Mouse (Mus musculus): ENCODE measurements around the gene Traf3ip2. TPM values are rescaled to one million over a fixed set of nuclear protein-coding genes. Genes with fewer than 3 reads are reported as not detected.

Traf3ip2 gene
- polyA plus RNA-seq, 1 experiment from 2014 or later = 12.9 TPM

DNA sequence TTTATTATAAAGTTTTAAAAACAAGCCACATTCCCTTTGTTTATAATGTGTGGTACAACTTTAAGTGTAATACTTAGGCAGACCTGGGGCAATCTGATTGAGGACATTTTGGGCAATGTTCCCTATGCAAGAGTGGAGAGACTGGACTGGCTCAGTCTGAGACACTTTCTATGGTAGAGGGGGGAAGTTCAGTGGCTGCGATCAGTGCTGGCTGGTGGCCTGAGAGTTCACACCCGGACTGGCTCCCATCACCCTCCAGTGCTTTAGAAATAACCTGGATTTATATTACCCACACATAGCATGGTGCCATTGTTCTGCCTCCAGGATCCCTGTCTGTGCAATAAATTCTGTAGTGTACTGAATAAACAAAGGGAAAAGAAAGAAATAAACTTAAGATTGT, 603 bp upstream of the Traf3ip2 start:
- Histone ChIP-seq H3K27me3 (replicated peaks; ENCODE audit: control insufficient read depth, insufficient read depth, low read length) (no peaks in the 10 kb centered on the region), H3K36me3 (ENCODE audit: control insufficient read depth, insufficient read depth, low read length) (no peaks in the 10 kb centered on the region), H3K4me2 (ENCODE audit: low read depth, low read length) (0 out of 2 replicates have a peak overlapping the region, but pooled peaks have one; percentile 68), H3K4me1 (ENCODE audit: control insufficient read depth, insufficient read depth, low read length) (peaks cover 36% of the 10 kb centered on the region), H3K27ac (replicated peaks; ENCODE audit: low read depth, low read length) (peak overlapping the region; percentile 96), H3K9me3 (ENCODE audit: control insufficient read depth, low read length) (0 out of 2 replicates have a peak, but pooled peaks cover 5% of the 10 kb centered on the region), H3K4me3 (ENCODE audit: low read depth, low read length) (no peak overlapping the region), H3K9ac (ENCODE audit: low read depth, low read length) (no peak overlapping the region)
- ATAC-seq (ENCODE audit: low read depth) (no peak), DNase-seq (ENCODE audit: low spot score) (no peak)
- 73% methylated on average over 2 of the region's 2 CpGs for WGBS

GRCm38 (mm10) chr10:39612989-39613831, 476 bp downstream of the Traf3ip2 start:
- DNase-seq (ENCODE audit: low spot score) (peak; percentile 87), ATAC-seq (ENCODE audit: low read depth) (peak; percentile 75)
- H3K9ac ChIP-seq (ENCODE audit: low read depth, low read length) = peak overlapping the region; percentile 76
- H3K4me3 ChIP-seq (ENCODE audit: low read depth, low read length) = peak overlapping the region; percentile 43
- H3K36me3 ChIP-seq (ENCODE audit: control insufficient read depth, insufficient read depth, low read length) = no peaks in the 10 kb centered on the region
- H3K27me3 ChIP-seq (replicated peaks; ENCODE audit: control insufficient read depth, insufficient read depth, low read length) = no peaks in the 10 kb centered on the region
- 0 out of 2 replicates have a peak, but pooled peaks cover 3% of the 10 kb centered on the region for H3K9me3 ChIP-seq (ENCODE audit: control insufficient read depth, low read length)
- peak overlapping the region; percentile 96 for H3K27ac ChIP-seq (replicated peaks; ENCODE audit: low read depth, low read length)
- peaks cover 36% of the 10 kb centered on the region for H3K4me1 ChIP-seq (ENCODE audit: control insufficient read depth, insufficient read depth, low read length)
- 4% methylated on average over 25 of the region's 26 CpGs for WGBS
- H3K4me2 ChIP-seq (ENCODE audit: low read depth, low read length) = peak overlapping the region; percentile 68

DNA sequence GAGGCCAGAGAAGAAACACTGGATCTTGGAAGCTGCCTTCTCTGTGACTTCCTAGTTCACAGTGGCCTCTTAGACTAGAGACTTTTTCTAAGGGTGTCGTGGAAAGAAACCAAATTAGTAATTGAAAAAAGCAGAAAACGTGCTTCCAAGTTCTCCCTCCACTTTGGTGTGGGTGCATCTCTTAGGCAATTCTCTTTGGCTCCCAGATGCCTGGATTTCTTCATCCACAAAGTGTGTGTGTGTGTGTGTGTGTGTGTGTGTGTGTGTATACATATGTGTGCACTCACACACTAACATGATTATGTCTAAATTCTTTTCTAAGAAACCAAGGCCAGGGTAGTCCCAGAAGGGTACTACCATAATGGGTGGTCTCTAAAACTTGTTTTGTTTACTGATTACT, 1.2 kb downstream of the Traf3ip2 start:
- 12% methylated on average over 2 of the region's 2 CpGs for WGBS
- Histone ChIP-seq H3K36me3 (ENCODE audit: control insufficient read depth, insufficient read depth, low read length) (no peaks in the 10 kb centered on the region), H3K4me1 (ENCODE audit: control insufficient read depth, insufficient read depth, low read length) (peaks cover 36% of the 10 kb centered on the region), H3K4me3 (ENCODE audit: low read depth, low read length) (peak overlapping the region; percentile 43), H3K27me3 (replicated peaks; ENCODE audit: control insufficient read depth, insufficient read depth, low read length) (no peaks in the 10 kb centered on the region), H3K9me3 (ENCODE audit: control insufficient read depth, low read length) (no peaks in the 10 kb centered on the region), H3K9ac (ENCODE audit: low read depth, low read length) (peak overlapping the region; percentile 76), H3K27ac (replicated peaks; ENCODE audit: low read depth, low read length) (peak overlapping the region; percentile 96), H3K4me2 (ENCODE audit: low read depth, low read length) (peak overlapping the region; percentile 68)
- peak; percentile 76 for DNase-seq (ENCODE audit: low spot score)
- ATAC-seq (ENCODE audit: low read depth) = 0 out of 2 replicates have a peak, but pooled peaks have one; percentile 9

DNA sequence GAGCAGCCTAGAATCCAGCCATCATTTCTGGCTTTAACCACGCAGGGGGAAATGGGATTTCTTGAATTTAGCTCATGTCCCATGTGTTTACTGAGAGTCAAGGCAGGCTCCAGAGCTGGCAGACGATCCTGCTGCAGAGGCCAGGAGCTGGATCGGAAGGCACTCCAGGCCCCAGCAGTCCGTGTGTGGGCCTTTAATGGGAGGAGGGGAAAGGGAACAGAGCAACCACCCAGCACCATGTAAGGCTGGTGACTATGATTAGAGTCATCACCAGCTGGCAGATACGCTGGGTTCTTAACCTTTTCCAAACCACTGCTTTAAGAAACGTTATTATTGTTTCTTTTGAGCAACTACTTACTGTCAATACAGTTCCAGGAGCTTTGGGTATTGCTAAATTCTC, 1.9 kb downstream of the Traf3ip2 start:
- H3K36me3 ChIP-seq (ENCODE audit: control insufficient read depth, insufficient read depth, low read length) = no peaks in the 10 kb centered on the region
- peak; percentile 92 for DNase-seq (ENCODE audit: low spot score)
- H3K4me1 ChIP-seq (ENCODE audit: control insufficient read depth, insufficient read depth, low read length) = peaks cover 36% of the 10 kb centered on the region
- H3K27ac ChIP-seq (replicated peaks; ENCODE audit: low read depth, low read length) = peak overlapping the region; percentile 96
- peak overlapping the region; percentile 68 for H3K4me2 ChIP-seq (ENCODE audit: low read depth, low read length)
- H3K4me3 ChIP-seq (ENCODE audit: low read depth, low read length) = no peak overlapping the region
- H3K9me3 ChIP-seq (ENCODE audit: control insufficient read depth, low read length) = no peaks in the 10 kb centered on the region
- H3K27me3 ChIP-seq (replicated peaks; ENCODE audit: control insufficient read depth, insufficient read depth, low read length) = no peaks in the 10 kb centered on the region
- peak overlapping the region; percentile 76 for H3K9ac ChIP-seq (ENCODE audit: low read depth, low read length)
- WGBS = 8% methylated on average over 6 of the region's 6 CpGs
- ATAC-seq (ENCODE audit: low read depth) = peak; percentile 68

DNA sequence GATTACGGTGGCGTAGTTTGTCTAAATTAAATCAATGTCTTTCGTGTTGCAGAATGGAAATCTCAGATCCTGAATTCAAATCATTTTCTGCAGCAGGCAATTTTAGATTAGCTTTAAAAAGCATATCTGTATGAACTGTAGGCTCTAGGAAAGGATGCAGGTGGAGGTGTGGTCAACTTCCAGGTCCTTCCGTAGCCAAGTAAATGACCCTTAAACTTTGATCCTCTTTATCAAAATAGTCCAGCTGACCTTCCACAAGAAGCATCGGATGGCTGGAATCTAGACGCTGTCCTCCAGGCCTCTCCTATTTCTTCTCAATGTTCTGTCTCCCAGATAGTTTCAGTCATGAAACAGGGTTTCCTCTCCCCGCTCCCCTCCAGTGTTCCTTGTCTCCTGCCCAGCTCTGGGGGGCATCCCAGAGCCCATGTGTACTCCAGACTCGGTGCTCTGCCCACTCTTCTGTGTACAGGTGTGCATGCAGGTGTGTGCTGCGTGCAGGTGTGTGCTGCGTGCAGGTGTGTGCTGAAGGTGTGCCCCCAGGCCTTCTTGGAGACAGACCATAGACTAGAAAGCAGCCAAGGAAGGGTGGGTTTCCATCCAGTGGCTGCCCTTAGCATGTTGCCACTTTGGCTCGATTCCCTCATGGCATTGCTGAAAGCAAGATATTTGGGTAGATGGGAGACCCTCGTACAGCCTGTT, 2.9 kb downstream of the Traf3ip2 start:
- DNase-seq (ENCODE audit: low spot score) = no peak
- 81% methylated on average over 12 of the region's 12 CpGs for WGBS
- H3K4me1 ChIP-seq (ENCODE audit: control insufficient read depth, insufficient read depth, low read length) = peaks cover 36% of the 10 kb centered on the region
- ATAC-seq (ENCODE audit: low read depth) = no peak
- H3K9me3 ChIP-seq (ENCODE audit: control insufficient read depth, low read length) = no peaks in the 10 kb centered on the region
- H3K4me3 ChIP-seq (ENCODE audit: low read depth, low read length) = no peak overlapping the region
- H3K36me3 ChIP-seq (ENCODE audit: control insufficient read depth, insufficient read depth, low read length) = no peaks in the 10 kb centered on the region
- H3K9ac ChIP-seq (ENCODE audit: low read depth, low read length) = peak overlapping the region; percentile 76
- H3K4me2 ChIP-seq (ENCODE audit: low read depth, low read length) = peak overlapping the region; percentile 68; the same call in 1 of the 2 replicates
- peak overlapping the region; percentile 96; the same call in 1 of the 2 replicates for H3K27ac ChIP-seq (replicated peaks; ENCODE audit: low read depth, low read length)
- H3K27me3 ChIP-seq (replicated peaks; ENCODE audit: control insufficient read depth, insufficient read depth, low read length) = no peaks in the 10 kb centered on the region

DNA sequence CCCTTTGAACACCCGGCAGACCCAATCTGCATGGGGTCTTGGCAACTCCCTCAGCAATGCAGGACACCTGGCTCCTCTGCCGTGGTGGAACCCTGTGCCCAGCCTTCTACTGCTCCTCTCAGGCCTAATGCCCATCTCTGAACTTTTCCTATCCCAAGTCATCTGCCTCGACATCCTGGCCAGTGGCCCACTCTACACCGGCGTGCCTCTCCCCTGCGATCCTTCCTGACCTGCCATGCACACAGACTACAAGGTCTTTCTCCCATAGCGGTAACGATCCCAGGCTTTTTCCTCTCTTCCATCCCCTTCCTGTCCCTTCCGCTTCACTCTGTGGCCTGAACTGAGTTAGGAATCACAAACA, 3.5 kb downstream of the Traf3ip2 start:
- peaks cover 35% of the 10 kb centered on the region for H3K4me1 ChIP-seq (ENCODE audit: control insufficient read depth, insufficient read depth, low read length)
- ATAC-seq (ENCODE audit: low read depth) = no peak
- H3K9me3 ChIP-seq (ENCODE audit: control insufficient read depth, low read length) = no peaks in the 10 kb centered on the region
- 74% methylated on average over 9 of the region's 9 CpGs for WGBS
- no peak overlapping the region for H3K4me2 ChIP-seq (ENCODE audit: low read depth, low read length)
- H3K4me3 ChIP-seq (ENCODE audit: low read depth, low read length) = no peak overlapping the region
- H3K27ac ChIP-seq (replicated peaks; ENCODE audit: low read depth, low read length) = 0 out of 2 replicates have a peak overlapping the region, but pooled peaks have one; percentile 2
- DNase-seq (ENCODE audit: low spot score) = no peak
- no peaks in the 10 kb centered on the region for H3K27me3 ChIP-seq (replicated peaks; ENCODE audit: control insufficient read depth, insufficient read depth, low read length)
- peaks cover 3% of the 10 kb centered on the region; the same call in 1 of the 2 replicates for H3K36me3 ChIP-seq (ENCODE audit: control insufficient read depth, insufficient read depth, low read length)
- no peak overlapping the region for H3K9ac ChIP-seq (ENCODE audit: low read depth, low read length)

- ATAC-seq (ENCODE audit: low read depth) (no peak), DNase-seq (ENCODE audit: low spot score) (no peak)
- no peaks in the 10 kb centered on the region for H3K27me3 ChIP-seq (replicated peaks; ENCODE audit: control insufficient read depth, insufficient read depth, low read length)
- H3K4me3 ChIP-seq (ENCODE audit: low read depth, low read length) = no peak overlapping the region
- H3K4me2 ChIP-seq (ENCODE audit: low read depth, low read length) = no peak overlapping the region
- peaks cover 7% of the 10 kb centered on the region; the same call in 1 of the 2 replicates for H3K36me3 ChIP-seq (ENCODE audit: control insufficient read depth, insufficient read depth, low read length)
- H3K27ac ChIP-seq (replicated peaks; ENCODE audit: low read depth, low read length) = no peak overlapping the region
- H3K9ac ChIP-seq (ENCODE audit: low read depth, low read length) = no peak overlapping the region
- H3K4me1 ChIP-seq (ENCODE audit: control insufficient read depth, insufficient read depth, low read length) = peaks cover 31% of the 10 kb centered on the region
- 89% methylated on average over 8 of the region's 8 CpGs for WGBS
- H3K9me3 ChIP-seq (ENCODE audit: control insufficient read depth, low read length) = no peaks in the 10 kb centered on the region
These were observed 3.9 kb downstream of the Traf3ip2 start for GRCm38 (mm10) chr10:39616626-39617025.

DNA sequence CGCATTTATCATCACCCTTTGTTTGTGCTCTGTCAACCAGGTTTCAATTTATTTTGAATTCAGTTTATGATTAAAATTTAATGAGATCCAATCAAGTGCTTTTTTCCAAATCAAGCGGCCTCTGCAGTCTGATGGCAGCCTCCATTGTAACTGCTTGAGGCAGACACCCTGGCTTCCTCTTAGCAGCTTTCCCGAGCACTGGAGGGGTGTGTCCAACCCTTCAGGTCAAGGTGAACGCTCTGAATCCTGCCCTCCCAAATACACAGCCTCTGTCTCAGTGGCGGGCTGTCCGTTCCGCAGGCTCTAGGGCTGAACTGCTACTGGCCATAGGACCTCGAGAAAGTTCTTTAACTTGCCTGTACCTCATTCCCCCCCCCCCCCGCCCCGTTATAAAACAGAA, 5.7 kb downstream of the Traf3ip2 start:
- Histone ChIP-seq H3K9me3 (ENCODE audit: control insufficient read depth, low read length) (no peaks in the 10 kb centered on the region), H3K36me3 (ENCODE audit: control insufficient read depth, insufficient read depth, low read length) (peaks cover 7% of the 10 kb centered on the region; the same call in 1 of the 2 replicates), H3K4me1 (ENCODE audit: control insufficient read depth, insufficient read depth, low read length) (peaks cover 22% of the 10 kb centered on the region), H3K4me3 (ENCODE audit: low read depth, low read length) (no peak overlapping the region), H3K4me2 (ENCODE audit: low read depth, low read length) (no peak overlapping the region), H3K27ac (replicated peaks; ENCODE audit: low read depth, low read length) (no peak overlapping the region), H3K9ac (ENCODE audit: low read depth, low read length) (no peak overlapping the region), H3K27me3 (replicated peaks; ENCODE audit: control insufficient read depth, insufficient read depth, low read length) (no peaks in the 10 kb centered on the region)
- WGBS = 75% methylated on average over 10 of the region's 10 CpGs
- ATAC-seq (ENCODE audit: low read depth) (no peak), DNase-seq (ENCODE audit: low spot score) (no peak)

All from embryonic facial prominence, embryonic 14.5 days (tissue).